Mouse (Mus musculus) thymus, adult 2 months (tissue): ENCODE measurements around the gene Kmt2e. TPM values are rescaled to one million over a fixed set of nuclear protein-coding genes. Genes with fewer than 3 reads are reported as not detected.
"Not testable (repeated sequence)": the region's sequence is repeated elsewhere in the genome, so short reads cannot be mapped to it uniquely, and the experiment has no call there.

ENCODE experiments used
- DNase-seq: peaks from one replicate; pipeline ENCODE4 v3.0.0; 2021
- H3K27ac ChIP-seq: fragments of 200-500 bp; 2 replicates; pipeline ENCODE4 v1.5.1; 2012; ENCODE audit warnings: low read length, control low read depth; ENCODE audit not compliant: control insufficient read depth, insufficient read depth
- H3K27me3 ChIP-seq: fragments of 200-500 bp; 2 replicates; pipeline ENCODE4 v1.6.1; 2012; ENCODE audit warnings: mild to moderate bottlenecking, low read length, moderate library complexity, mixed read lengths; ENCODE audit not compliant: control insufficient read depth, insufficient read depth
- H3K36me3 ChIP-seq: fragments of 200-500 bp; 2 replicates; pipeline ENCODE4 v1.6.1; 2012; ENCODE audit warnings: mild to moderate bottlenecking, low read length, moderate library complexity; ENCODE audit not compliant: control insufficient read depth, insufficient read depth
- H3K4me1 ChIP-seq: fragments of 200-500 bp; replicated peaks from 2 replicates; pipeline ENCODE4 v1.6.1; 2012; ENCODE audit warnings: low read length; ENCODE audit not compliant: control insufficient read depth, insufficient read depth
- H3K4me3 ChIP-seq: fragments of 200-500 bp; 2 replicates; pipeline ENCODE4 v1.5.1; 2012; ENCODE audit warnings: mild to moderate bottlenecking, low read length, control low read depth, moderate library complexity; ENCODE audit not compliant: control insufficient read depth, insufficient read depth
- CTCF ChIP-seq: fragments of 200-500 bp; IDR thresholded peaks from 2 replicates; pipeline ENCODE4 v1.5.1; 2012; ENCODE audit warnings: mild to moderate bottlenecking, control low read depth, low read length, moderate library complexity, borderline replicate concordance; ENCODE audit not compliant: control insufficient read depth, poor library complexity, insufficient read depth; ENCODE audit errors: extremely low read depth
- POLR2A ChIP-seq: fragments of 200-500 bp; IDR thresholded peaks from 2 replicates; pipeline ENCODE4 v1.6.1; 2012; ENCODE audit warnings: mild to moderate bottlenecking, low read length, control low read depth, moderate library complexity; ENCODE audit not compliant: control insufficient read depth, poor library complexity, insufficient read depth; ENCODE audit errors: extremely low read depth
- WGBS: fragments of 180-500 bp; shearing (Covaris S2); methylation state at CpG from one replicate; pipeline ENCODE4 v1.1.7; 2018; 5-methylcytosine and 5-hydroxymethylcytosine counted together
- polyA plus RNA-seq: library from polyadenylated mRNA; depleted of rRNA; stranded (reverse); fragments of >200 nt; gene quantifications from 2 replicates; pipeline ENCODE4 v1.2.3, GENCODE M21; 2012

The Kmt2e gene
- polyA plus RNA-seq, 1 experiment: 37.0 TPM

GRCm38 (mm10) chr5:23436735-23437134 lies 2.5 kb downstream of the Kmt2e start:
- WGBS: 13% methylated on average over 2 of the region's 2 CpGs
- Histone ChIP-seq H3K4me1 (no peaks in the 10 kb centered on the region), H3K27me3 (no peaks in the 10 kb centered on the region), H3K4me3 (no peak overlapping the region), H3K27ac (no peak overlapping the region), H3K36me3 (no peaks in the 10 kb centered on the region)
- no peak for DNase-seq
- no peak for TF ChIP-seq CTCF
- TF ChIP-seq POLR2A: no peak

- Histone ChIP-seq H3K27ac (no peak overlapping the region), H3K4me1 (no peaks in the 10 kb centered on the region), H3K27me3 (no peaks in the 10 kb centered on the region), H3K36me3 (no peaks in the 10 kb centered on the region), H3K4me3 (no peak overlapping the region)
- WGBS: 92% methylated on average over 3 of the region's 3 CpGs
- DNase-seq: no peak
- no peak for TF ChIP-seq POLR2A
- TF ChIP-seq CTCF: no peak
Measured at GRCm38 (mm10) chr5:23439857-23440256, 5.6 kb downstream of the Kmt2e start.

GRCm38 (mm10) chr5:23440572-23440971 lies 6.3 kb downstream of the Kmt2e start:
- no peak overlapping the region for H3K4me3 ChIP-seq
- H3K4me1 ChIP-seq: no peaks in the 10 kb centered on the region
- no peak for DNase-seq
- no peaks in the 10 kb centered on the region for H3K36me3 ChIP-seq
- H3K27me3 ChIP-seq: no peaks in the 10 kb centered on the region
- TF ChIP-seq CTCF: no peak
- TF ChIP-seq POLR2A: no peak
- no peak overlapping the region for H3K27ac ChIP-seq

GRCm38 (mm10) chr5:23441916-23442315 lies 7.7 kb downstream of the Kmt2e start:
- Histone ChIP-seq H3K27me3 (no peaks in the 10 kb centered on the region), H3K27ac (no peak overlapping the region), H3K4me3 (no peak overlapping the region), H3K36me3 (no peaks in the 10 kb centered on the region), H3K4me1 (no peaks in the 10 kb centered on the region)
- 90% methylated on average over 1 of the region's 1 CpGs for WGBS
- DNase-seq: no peak
- TF ChIP-seq CTCF: no peak
- TF ChIP-seq POLR2A: no peak

- Histone ChIP-seq H3K4me1 (no peaks in the 10 kb centered on the region), H3K36me3 (no peaks in the 10 kb centered on the region), H3K27me3 (no peaks in the 10 kb centered on the region), H3K4me3 (no peak overlapping the region), H3K27ac (no peak overlapping the region)
- WGBS: 89% methylated on average over 4 of the region's 4 CpGs
- no peak for TF ChIP-seq POLR2A
- TF ChIP-seq CTCF: no peak
- no peak for DNase-seq
Measured at GRCm38 (mm10) chr5:23444411-23444810, 10.2 kb downstream of the Kmt2e start.

GRCm38 (mm10) chr5:23453561-23453960 lies 19.3 kb downstream of the Kmt2e start:
- WGBS: 88% methylated on average over 2 of the region's 2 CpGs
- DNase-seq: peak; percentile 31
- not testable (repeated sequence) for H3K4me1 ChIP-seq, H3K27ac ChIP-seq, H3K27me3 ChIP-seq, H3K4me3 ChIP-seq
- peaks cover 33% of the 10 kb centered on the region for H3K36me3 ChIP-seq

- H3K4me3 ChIP-seq: no peak overlapping the region
- no peak for TF ChIP-seq CTCF
- TF ChIP-seq POLR2A: no peak
- WGBS: 75% methylated on average over 2 of the region's 2 CpGs
- no peaks in the 10 kb centered on the region for H3K4me1 ChIP-seq
- no peak overlapping the region for H3K27ac ChIP-seq
- DNase-seq: no peak
- no peaks in the 10 kb centered on the region for H3K27me3 ChIP-seq
- peaks cover 33% of the 10 kb centered on the region for H3K36me3 ChIP-seq
Measured at GRCm38 (mm10) chr5:23461688-23462087, 27.4 kb downstream of the Kmt2e start.

- WGBS: 97% methylated on average over 3 of the region's 3 CpGs
- no peak overlapping the region for H3K4me3 ChIP-seq
- no peak for DNase-seq
- no peak overlapping the region for H3K27ac ChIP-seq
- H3K36me3 ChIP-seq: peaks cover 49% of the 10 kb centered on the region
- H3K27me3 ChIP-seq: no peaks in the 10 kb centered on the region
- TF ChIP-seq CTCF (no peak), POLR2A (no peak)
- no peaks in the 10 kb centered on the region for H3K4me1 ChIP-seq
Measured at GRCm38 (mm10) chr5:23464247-23464646, 30.0 kb downstream of the Kmt2e start.
